Mouse (Mus musculus) lung, postnatal 0 days (tissue): ENCODE results near the gene B4galnt3.

ENCODE experiments used
- CTCF ChIP-seq: IDR thresholded peaks from 2 replicates; pipeline ENCODE4 v1.5.1; 2016; ENCODE audit warnings: antibody characterized with exemption, mild to moderate bottlenecking
- EP300 ChIP-seq: IDR thresholded peaks from 2 replicates; pipeline ENCODE4 v1.6.1; 2016; ENCODE audit warnings: antibody characterized with exemption, mild to moderate bottlenecking, control low read depth

DNA sequence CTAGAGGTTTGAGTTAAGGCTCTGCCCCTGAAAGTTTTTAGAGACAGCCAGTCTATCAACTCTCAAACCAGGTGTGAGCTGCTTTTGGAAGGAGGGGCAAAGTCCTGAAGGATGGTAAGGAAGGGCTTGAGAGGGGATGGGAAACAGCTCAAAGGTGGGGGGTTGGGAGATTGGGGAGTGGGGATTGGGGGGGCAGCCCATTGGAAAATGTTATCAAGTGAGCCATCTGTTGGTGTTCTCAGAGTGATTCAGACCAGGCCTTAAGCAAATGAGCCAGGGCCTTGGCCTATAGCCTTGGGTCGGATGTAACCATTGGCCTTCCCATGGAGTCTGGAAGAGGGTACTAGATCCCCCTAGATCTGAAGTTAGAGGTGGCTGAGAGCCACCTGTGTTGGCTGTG is 100.6 kb downstream of the B4galnt3 start:
- TF ChIP-seq EP300: no peak
- TF ChIP-seq CTCF: no peak
